Mouse (Mus musculus): ENCODE measurements around the gene Vti1a. TPM values are rescaled to one million over a fixed set of nuclear protein-coding genes. Genes with fewer than 3 reads are reported as not detected.

The Vti1a gene
- polyA plus RNA-seq, 1 experiment from 2014 or later: 24.2 TPM

GRCm38 (mm10) chr19:55565523-55566369 is 249.7 kb downstream of the Vti1a start:
- no peak overlapping the region for H3K4me2 ChIP-seq (ENCODE audit: low read depth, severe bottlenecking)
- no peak overlapping the region for H3K4me3 ChIP-seq (ENCODE audit: low read depth, low read length)
- no peaks in the 10 kb centered on the region for H3K27me3 ChIP-seq (ENCODE audit: control insufficient read depth, insufficient read depth, low read length)
- DNase-seq (ENCODE audit: low spot score) (no peak), ATAC-seq (ENCODE audit: insufficient number of reproducible peaks, low FRiP score, low TSS enrichment, low read depth) (no peak)
- H3K9me3 ChIP-seq (ENCODE audit: control insufficient read depth, low read length): no peaks in the 10 kb centered on the region
- no peak overlapping the region for H3K27ac ChIP-seq (replicated peaks; ENCODE audit: low read depth, low read length)
- no peak overlapping the region for H3K9ac ChIP-seq (ENCODE audit: low read length)
- 0 out of 2 replicates have a peak, but pooled peaks cover 9% of the 10 kb centered on the region for H3K4me1 ChIP-seq (ENCODE audit: control insufficient read depth, insufficient read depth, low read length)
- no peaks in the 10 kb centered on the region for H3K36me3 ChIP-seq (ENCODE audit: control insufficient read depth, insufficient read depth, low read length)
- WGBS: 41% methylated on average over 6 of the region's 6 CpGs

GRCm38 (mm10) chr19:55569114-55569513 is 253.0 kb downstream of the Vti1a start:
- Histone ChIP-seq H3K4me1 (ENCODE audit: control insufficient read depth, insufficient read depth, low read length) (0 out of 2 replicates have a peak, but pooled peaks cover 3% of the 10 kb centered on the region), H3K4me3 (ENCODE audit: low read depth, low read length) (no peak overlapping the region), H3K27me3 (ENCODE audit: control insufficient read depth, insufficient read depth, low read length) (no peaks in the 10 kb centered on the region), H3K4me2 (ENCODE audit: low read depth, severe bottlenecking) (no peak overlapping the region), H3K36me3 (ENCODE audit: control insufficient read depth, insufficient read depth, low read length) (no peaks in the 10 kb centered on the region), H3K9me3 (ENCODE audit: control insufficient read depth, low read length) (no peaks in the 10 kb centered on the region), H3K27ac (replicated peaks; ENCODE audit: low read depth, low read length) (no peak overlapping the region), H3K9ac (ENCODE audit: low read length) (no peak overlapping the region)
- no peak for ATAC-seq (ENCODE audit: insufficient number of reproducible peaks, low FRiP score, low TSS enrichment, low read depth)
- 73% methylated on average over 7 of the region's 7 CpGs for WGBS
- DNase-seq (ENCODE audit: low spot score): no peak

GRCm38 (mm10) chr19:55569894-55570293 is 253.8 kb downstream of the Vti1a start:
- 92% methylated on average over 12 of the region's 12 CpGs for WGBS
- H3K9me3 ChIP-seq (ENCODE audit: control insufficient read depth, low read length): no peaks in the 10 kb centered on the region
- no peak overlapping the region for H3K4me3 ChIP-seq (ENCODE audit: low read depth, low read length)
- H3K36me3 ChIP-seq (ENCODE audit: control insufficient read depth, insufficient read depth, low read length): no peaks in the 10 kb centered on the region
- ATAC-seq (ENCODE audit: insufficient number of reproducible peaks, low FRiP score, low TSS enrichment, low read depth): no peak
- H3K4me1 ChIP-seq (ENCODE audit: control insufficient read depth, insufficient read depth, low read length): 0 out of 2 replicates have a peak, but pooled peaks cover 3% of the 10 kb centered on the region
- no peak overlapping the region for H3K4me2 ChIP-seq (ENCODE audit: low read depth, severe bottlenecking)
- H3K27me3 ChIP-seq (ENCODE audit: control insufficient read depth, insufficient read depth, low read length): no peaks in the 10 kb centered on the region
- H3K9ac ChIP-seq (ENCODE audit: low read length): no peak overlapping the region
- no peak overlapping the region for H3K27ac ChIP-seq (replicated peaks; ENCODE audit: low read depth, low read length)
- no peak for DNase-seq (ENCODE audit: low spot score)

- Histone ChIP-seq H3K9me3 (ENCODE audit: control insufficient read depth, low read length) (no peaks in the 10 kb centered on the region), H3K27me3 (ENCODE audit: control insufficient read depth, insufficient read depth, low read length) (no peaks in the 10 kb centered on the region), H3K4me2 (ENCODE audit: low read depth, severe bottlenecking) (no peak overlapping the region), H3K36me3 (ENCODE audit: control insufficient read depth, insufficient read depth, low read length) (no peaks in the 10 kb centered on the region), H3K4me1 (ENCODE audit: control insufficient read depth, insufficient read depth, low read length) (0 out of 2 replicates have a peak, but pooled peaks cover 3% of the 10 kb centered on the region), H3K4me3 (ENCODE audit: low read depth, low read length) (no peak overlapping the region), H3K27ac (replicated peaks; ENCODE audit: low read depth, low read length) (no peak overlapping the region), H3K9ac (ENCODE audit: low read length) (no peak overlapping the region)
- DNase-seq (ENCODE audit: low spot score) (no peak), ATAC-seq (ENCODE audit: insufficient number of reproducible peaks, low FRiP score, low TSS enrichment, low read depth) (no peak)
- WGBS: 91% methylated on average over 9 of the region's 9 CpGs
Measured at GRCm38 (mm10) chr19:55570520-55571296, 254.6 kb downstream of the Vti1a start.

- no peaks in the 10 kb centered on the region for H3K36me3 ChIP-seq (ENCODE audit: control insufficient read depth, insufficient read depth, low read length)
- ATAC-seq (ENCODE audit: insufficient number of reproducible peaks, low FRiP score, low TSS enrichment, low read depth) (no peak), DNase-seq (ENCODE audit: low spot score) (no peak)
- no peak overlapping the region for H3K4me3 ChIP-seq (ENCODE audit: low read depth, low read length)
- no peak overlapping the region for H3K9ac ChIP-seq (ENCODE audit: low read length)
- H3K4me2 ChIP-seq (ENCODE audit: low read depth, severe bottlenecking): no peak overlapping the region
- 87% methylated on average over 8 of the region's 8 CpGs for WGBS
- H3K4me1 ChIP-seq (ENCODE audit: control insufficient read depth, insufficient read depth, low read length): 0 out of 2 replicates have a peak, but pooled peaks cover 3% of the 10 kb centered on the region
- no peak overlapping the region for H3K27ac ChIP-seq (replicated peaks; ENCODE audit: low read depth, low read length)
- H3K9me3 ChIP-seq (ENCODE audit: control insufficient read depth, low read length): no peaks in the 10 kb centered on the region
- no peaks in the 10 kb centered on the region for H3K27me3 ChIP-seq (ENCODE audit: control insufficient read depth, insufficient read depth, low read length)
Measured at GRCm38 (mm10) chr19:55571486-55571885, 255.4 kb downstream of the Vti1a start.

- H3K27ac ChIP-seq (replicated peaks; ENCODE audit: low read depth, low read length): no peak overlapping the region
- no peaks in the 10 kb centered on the region for H3K9me3 ChIP-seq (ENCODE audit: control insufficient read depth, low read length)
- no peaks in the 10 kb centered on the region for H3K36me3 ChIP-seq (ENCODE audit: control insufficient read depth, insufficient read depth, low read length)
- H3K9ac ChIP-seq (ENCODE audit: low read length): no peak overlapping the region
- 80% methylated on average over 25 of the region's 25 CpGs for WGBS
- no peak for ATAC-seq (ENCODE audit: insufficient number of reproducible peaks, low FRiP score, low TSS enrichment, low read depth)
- DNase-seq (ENCODE audit: low spot score): no peak
- H3K27me3 ChIP-seq (ENCODE audit: control insufficient read depth, insufficient read depth, low read length): no peaks in the 10 kb centered on the region
- no peak overlapping the region for H3K4me2 ChIP-seq (ENCODE audit: low read depth, severe bottlenecking)
- H3K4me3 ChIP-seq (ENCODE audit: low read depth, low read length): no peak overlapping the region
- peaks cover 13% of the 10 kb centered on the region for H3K4me1 ChIP-seq (ENCODE audit: control insufficient read depth, insufficient read depth, low read length)
Measured at GRCm38 (mm10) chr19:55577306-55578042, 261.4 kb downstream of the Vti1a start.

GRCm38 (mm10) chr19:55578094-55579085 is 262.3 kb downstream of the Vti1a start:
- Histone ChIP-seq H3K4me2 (ENCODE audit: low read depth, severe bottlenecking) (no peak overlapping the region), H3K4me3 (ENCODE audit: low read depth, low read length) (no peak overlapping the region), H3K27ac (replicated peaks; ENCODE audit: low read depth, low read length) (no peak overlapping the region; the same call in 1 of the 2 replicates), H3K9ac (ENCODE audit: low read length) (no peak overlapping the region), H3K9me3 (ENCODE audit: control insufficient read depth, low read length) (no peaks in the 10 kb centered on the region), H3K36me3 (ENCODE audit: control insufficient read depth, insufficient read depth, low read length) (no peaks in the 10 kb centered on the region), H3K27me3 (ENCODE audit: control insufficient read depth, insufficient read depth, low read length) (no peaks in the 10 kb centered on the region), H3K4me1 (ENCODE audit: control insufficient read depth, insufficient read depth, low read length) (peaks cover 11% of the 10 kb centered on the region)
- WGBS: 43% methylated on average over 17 of the region's 17 CpGs
- ATAC-seq (ENCODE audit: insufficient number of reproducible peaks, low FRiP score, low TSS enrichment, low read depth): peak; percentile 68; the same call in 1 of the 2 replicates
- peak; percentile 73 for DNase-seq (ENCODE audit: low spot score)
